Mouse (Mus musculus): ENCODE data around the gene Itprid1.

DNA sequence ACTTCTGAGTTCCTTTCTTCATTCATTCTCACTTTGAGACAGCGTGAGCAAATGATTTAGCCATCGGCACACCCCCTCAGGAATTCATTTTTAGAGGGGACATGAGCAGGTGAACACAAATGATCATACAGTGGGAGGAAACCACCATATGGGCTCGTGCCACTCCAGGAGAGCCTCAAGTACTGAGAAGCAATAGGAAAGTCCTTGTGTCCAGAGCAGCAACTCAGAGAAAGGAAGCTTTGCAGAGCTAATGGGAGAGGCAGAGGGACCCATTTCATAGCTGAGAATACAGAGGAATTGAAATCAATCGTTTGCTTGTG is 32.1 kb upstream of the Itprid1 start:
- no peak for TF ChIP-seq CTCF (IDR thresholded peaks at IDR 0.05; ENCODE audit: control insufficient read depth, insufficient read depth, insufficient replicate concordance, low read depth, low read length)
- no peak for TF ChIP-seq POLR2A (IDR thresholded peaks at IDR 0.05; ENCODE audit: control insufficient read depth, low read depth, low read length)
